Mouse (Mus musculus): ENCODE data around the gene Pole2. TPM values are rescaled to one million over a fixed set of nuclear protein-coding genes. Genes with fewer than 3 reads are reported as not detected.
"Not testable (repeated sequence)": the region's sequence is repeated elsewhere in the genome, so short reads cannot be mapped to it uniquely, and the experiment has no call there.

Pole2 gene
- total RNA-seq, 2 experiments from 2014 or later: 1.0 to 1.3 TPM

DNA sequence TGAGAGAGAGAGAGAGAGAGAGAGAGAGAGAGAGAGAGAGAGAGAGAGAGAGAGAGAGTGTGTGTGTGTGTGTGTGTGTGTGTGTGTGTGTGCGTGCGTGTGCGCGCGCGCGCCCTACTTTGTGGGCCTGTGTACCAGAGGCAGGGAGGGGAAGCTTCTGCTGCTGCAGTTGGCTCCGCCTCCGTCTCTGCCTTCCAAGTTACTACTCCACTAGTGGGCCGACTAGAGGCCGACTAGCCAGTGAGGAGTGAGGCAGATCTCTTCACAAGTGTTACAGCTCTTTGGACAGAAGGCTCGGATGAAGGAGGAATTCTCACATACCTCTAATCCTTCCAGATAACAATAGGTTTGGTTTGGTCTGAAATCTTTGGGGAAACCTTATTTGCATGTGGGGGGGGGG lies 48.6 kb downstream of the Pole2 start:
- no peak for DNase-seq (ENCODE audit: low spot score in 2 of 2)

GRCm38 (mm10) chr12:69177526-69177925 lies 50.5 kb downstream of the Pole2 start:
- no peak for DNase-seq (ENCODE audit: low spot score in 2 of 2)

DNA sequence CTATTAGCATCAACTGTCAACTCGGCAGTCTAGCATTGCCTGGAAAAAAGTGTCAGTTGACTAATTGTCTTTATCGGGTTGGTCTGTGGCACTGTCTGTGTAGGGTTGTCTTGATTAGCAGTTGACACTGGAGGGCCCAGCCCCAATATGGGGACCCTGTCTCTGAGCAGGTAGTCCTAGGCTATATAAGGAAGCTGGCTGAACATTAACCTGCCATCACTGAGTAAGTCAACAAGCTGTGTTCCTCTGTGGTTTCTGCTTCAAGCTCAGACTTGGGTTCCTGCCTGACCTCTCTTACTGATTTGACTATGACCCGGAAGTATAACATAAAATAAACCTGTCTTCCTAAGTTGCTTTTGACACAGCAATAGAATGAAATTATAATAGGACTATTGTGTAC lies 52.0 kb downstream of the Pole2 start:
- DNase-seq (ENCODE audit: low spot score in 2 of 2): no peak

DNA sequence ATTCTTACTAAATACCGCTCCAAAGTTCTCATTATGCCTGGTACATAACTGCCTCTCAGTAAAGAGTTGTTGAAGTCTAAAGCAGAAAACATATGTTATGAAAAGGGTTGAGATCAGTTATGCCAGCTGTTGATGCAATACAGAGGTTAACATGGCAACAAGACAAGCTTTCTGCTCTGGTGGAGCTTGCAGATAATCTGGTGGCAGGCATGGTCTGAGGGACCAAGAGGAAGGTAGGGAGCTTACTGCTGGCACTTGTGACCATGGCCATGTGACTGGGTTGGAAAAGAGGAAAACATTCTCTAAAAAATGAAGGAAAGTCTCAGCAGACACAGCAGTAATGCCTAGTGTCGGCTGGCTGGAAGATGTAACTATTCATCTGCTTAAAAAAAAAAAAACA lies 56.7 kb downstream of the Pole2 start:
- no peak for DNase-seq (ENCODE audit: low spot score in 2 of 2)

DNA sequence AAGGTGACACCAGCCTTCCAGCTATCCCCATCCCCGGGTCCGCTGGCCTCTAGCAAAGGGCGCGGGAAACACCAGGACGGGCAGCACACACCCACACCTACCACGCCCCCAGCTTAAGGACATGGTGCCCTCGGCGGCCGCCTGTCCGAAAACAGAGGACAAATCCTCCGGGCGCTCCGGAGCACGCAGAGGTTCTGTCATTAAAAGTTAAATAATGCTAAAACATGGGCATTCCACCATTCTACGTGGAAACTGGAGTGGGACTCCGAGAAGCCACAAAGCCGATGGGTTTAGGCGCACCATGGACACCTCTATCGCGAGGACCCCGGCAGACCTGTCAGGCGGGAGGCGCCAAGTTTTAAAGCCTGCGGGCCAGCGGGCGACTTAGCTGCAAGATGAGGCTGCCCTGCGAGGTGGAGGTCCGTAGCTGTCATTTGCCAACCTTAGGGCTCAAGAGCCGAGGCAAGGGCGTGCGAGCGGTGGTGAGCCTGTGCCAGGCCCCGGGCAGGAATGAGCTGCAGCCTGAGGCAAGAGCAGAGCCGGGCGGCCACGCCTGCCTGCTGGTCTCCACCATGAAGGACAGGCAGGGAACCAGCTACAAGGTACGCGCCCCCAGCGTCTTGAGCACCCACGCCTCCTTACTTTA lies 59.4 kb downstream of the Pole2 start, which contains the start of gene Lrr1:
Gene Lrr1, plus strand, starts transcription at position 354 of the 646 bp plus-strand sequence.
- DNase-seq (ENCODE audit: low spot score in 2 of 2): peak; percentile 88 to 90

- no peak for DNase-seq (ENCODE audit: low spot score in 2 of 2)
These were observed 60.1 kb downstream of the Pole2 start for GRCm38 (mm10) chr12:69167656-69168460.

DNA sequence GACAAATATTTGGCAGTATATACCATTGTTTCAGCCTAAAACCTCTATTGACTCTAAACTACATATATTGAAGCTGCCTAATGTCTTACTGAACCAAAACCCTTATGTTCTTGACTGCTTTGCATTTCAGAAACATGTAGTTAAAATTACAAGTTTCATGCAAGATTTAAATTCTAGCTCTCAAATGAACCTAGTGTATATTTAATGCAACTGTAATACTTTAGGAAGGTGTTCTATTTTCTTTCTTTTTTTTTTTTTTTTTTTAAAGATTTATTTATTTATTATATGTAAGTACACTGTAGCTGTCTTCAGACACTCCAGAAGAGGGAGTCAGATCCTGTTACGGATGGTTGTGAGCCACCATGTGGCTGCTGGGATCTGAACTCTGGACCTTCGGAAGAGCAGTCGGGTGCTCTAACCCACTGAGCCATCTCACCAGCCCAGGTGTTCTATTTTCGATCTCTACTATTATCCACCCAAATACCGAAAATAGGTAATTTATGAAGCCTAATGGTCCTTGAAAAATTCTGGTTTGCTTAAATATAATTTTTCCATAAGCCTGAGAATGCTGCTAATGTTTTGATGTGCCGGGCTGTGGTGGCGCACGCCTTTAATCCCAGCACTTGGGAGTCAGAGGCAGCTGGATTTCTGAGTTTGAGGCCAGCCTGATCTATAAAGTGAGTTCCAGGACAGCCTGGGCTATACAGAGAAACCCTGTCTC lies 61.0 kb downstream of the Pole2 start:
- DNase-seq (ENCODE audit: low spot score in 2 of 2): not testable (repeated sequence)

- no peak for DNase-seq (ENCODE audit: low spot score in 2 of 2)
These were observed 63.1 kb downstream of the Pole2 start for GRCm38 (mm10) chr12:69164904-69165303.

DNA sequence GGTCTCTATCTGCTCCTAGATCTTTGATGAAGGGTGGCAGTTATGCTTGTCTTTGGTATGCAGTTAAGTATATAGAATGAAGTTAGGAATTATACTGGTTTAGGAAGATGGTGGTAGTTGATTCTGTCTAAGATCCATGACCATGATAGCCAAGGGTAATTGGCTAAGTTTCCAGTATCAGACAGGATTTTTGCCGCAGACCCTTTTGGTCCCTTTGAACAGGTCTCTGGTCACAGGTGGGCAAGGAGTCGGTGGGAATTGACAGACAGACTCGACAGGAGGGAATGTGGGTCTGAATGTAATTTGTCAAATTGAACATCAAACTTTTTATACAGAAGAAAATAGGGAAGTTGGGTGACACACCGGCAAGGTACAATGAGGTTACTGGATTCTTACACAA lies 64.4 kb downstream of the Pole2 start:
- not testable (repeated sequence) for DNase-seq (ENCODE audit: low spot score in 2 of 2)

- not testable (repeated sequence) for DNase-seq (ENCODE audit: low spot score in 2 of 2)
These were observed 67.3 kb downstream of the Pole2 start for GRCm38 (mm10) chr12:69160677-69161076.

DNA sequence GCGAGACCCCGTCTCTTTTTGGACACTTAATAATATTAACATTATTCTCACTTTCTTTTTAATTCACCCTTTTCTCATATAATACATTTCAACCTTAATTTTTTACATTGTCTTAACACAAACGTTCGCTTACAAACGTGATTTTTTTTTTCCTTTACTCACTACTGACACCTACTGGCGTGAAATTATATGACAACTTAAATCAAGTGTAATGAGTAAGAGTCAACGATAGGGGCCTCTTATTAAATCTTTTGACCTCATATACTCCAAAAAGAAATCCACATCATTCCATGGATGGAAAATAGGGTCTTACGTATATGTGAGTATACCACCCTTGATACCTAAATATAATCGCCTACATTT lies 68.4 kb downstream of the Pole2 start:
- DNase-seq (ENCODE audit: low spot score in 2 of 2): no peak

- peak; percentile 96 to 97 for DNase-seq (ENCODE audit: low spot score in 2 of 2)
These were observed 69.0 kb downstream of the Pole2 start, which contains the start of gene Rps29 for GRCm38 (mm10) chr12:69158765-69159577. Gene Rps29, minus strand, starts transcription at chr12:69159186.

- no peak for DNase-seq (ENCODE audit: low spot score in 2 of 2)
These were observed 69.6 kb downstream of the Pole2 start for GRCm38 (mm10) chr12:69158366-69158764.

- DNase-seq (ENCODE audit: low spot score in 2 of 2): no peak
These were observed 70.9 kb downstream of the Pole2 start for GRCm38 (mm10) chr12:69157107-69157506.

DNA sequence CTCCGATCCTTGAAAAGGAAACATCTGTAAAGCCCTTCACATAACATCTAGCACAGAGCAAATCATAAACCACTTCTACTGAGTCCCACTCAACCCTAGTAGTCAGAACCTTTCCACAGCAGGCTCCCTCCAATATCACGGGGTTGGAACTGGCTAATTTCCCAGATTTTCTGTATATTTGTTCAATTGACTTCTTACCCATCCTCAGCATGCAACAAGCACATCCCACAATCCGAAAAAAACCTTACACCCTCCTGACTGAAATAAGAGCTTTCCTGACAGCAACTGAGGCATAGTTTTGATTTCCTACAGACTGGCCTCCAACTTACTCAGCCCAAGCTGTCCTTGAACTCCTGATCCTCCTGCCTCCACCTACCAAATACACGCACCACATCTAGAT lies 71.6 kb downstream of the Pole2 start:
- DNase-seq (ENCODE audit: low spot score in 2 of 2): no peak

GRCm38 (mm10) chr12:69155923-69156322 lies 72.1 kb downstream of the Pole2 start:
- no peak for DNase-seq (ENCODE audit: low spot score in 2 of 2)

Small RNA genes within 50 kb of the gene (microRNA-seq; reads per million reads assigned to microRNA genes)
- gene Gm47287 (0 reads per million in 2 experiments), gene Gm47295 (1.2 to 1.8 reads per million in 2 experiments)

Other genes with a start within 250 kb of the Pole2 start
- 1,000 to 10,000 TPM; 1,110 to 1,201 TPM for gene Rps29, start 69.0 kb downstream of the Pole2 start, total RNA-seq (2021)
- under 1 TPM; 0.80 to 0.85 TPM for gene Lrr1, start 59.4 kb downstream of the Pole2 start, total RNA-seq (2021)
- 100 to 1,000 TPM; 243 to 248 TPM for gene Rpl36al, start 44.1 kb downstream of the Pole2 start, total RNA-seq (2021)
- 10 to 100 TPM; 34.9 to 35.3 TPM for gene Mgat2, start 44.0 kb downstream of the Pole2 start, total RNA-seq (2021)
- gene Gm49383, start 31.1 kb downstream of the Pole2 start, total RNA-seq (2021): 1 to 10 TPM; 4.0 to 6.5 TPM
- gene Dnaaf2, start 29.8 kb downstream of the Pole2 start, total RNA-seq (2021): 1 to 10 TPM; 2.5 to 2.6 TPM
- 1 to 10 TPM; 6.5 TPM for gene Gm49384, start 23.9 kb downstream of the Pole2 start, total RNA-seq (2021)
- 10 to 100 TPM; 14.2 to 16.2 TPM for gene Klhdc1, start 13.0 kb upstream of the Pole2 start, total RNA-seq (2021)
- 100 to 1,000 TPM; 132 to 134 TPM for gene Klhdc2, start 68.5 kb upstream of the Pole2 start, total RNA-seq (2021)
- gene Nemf, start 129.0 kb upstream of the Pole2 start, total RNA-seq (2021): 10 to 100 TPM; 44.7 to 52.6 TPM
- gene Arf6, start 144.0 kb upstream of the Pole2 start, total RNA-seq (2021): 10 to 100 TPM; 64.8 to 69.0 TPM
- gene Gm9887, start 144.3 kb upstream of the Pole2 start, total RNA-seq (2021): 1 to 10 TPM; 1.2 to 1.5 TPM